Mouse (Mus musculus): ENCODE measurements at regions not wholly inside any gene's neighbourhood (a gene's known extent, or its start where the extent isn't known, plus 50 kb on each side); places are given as distances from the start of the nearest gene placed in this dataset.

- TF ChIP-seq CTCF (conservative IDR thresholded peaks at IDR 0.05; ENCODE audit: insufficient read depth, insufficient read length, low read depth, low read length) (no peak), POLR2A (IDR thresholded peaks at IDR 0.05; ENCODE audit: low read depth, low read length) (no peak)
These were observed 330.2 kb upstream of the Trib2 start for GRCm38 (mm10) chr12:16146919-16147318.

Measured in kidney, adult 2 months (tissue).